Mouse (Mus musculus) olfactory bulb, adult 2 months (tissue): ENCODE data around the gene Krcc1. TPM values are rescaled to one million over a fixed set of nuclear protein-coding genes. Genes with fewer than 3 reads are reported as not detected.

Experiments used
- H3K27ac ChIP-seq: fragments of 200-500 bp; 2 replicates; pipeline ENCODE4 v1.5.1; 2012; ENCODE audit warnings: low read depth, low read length; ENCODE audit not compliant: insufficient read depth
- H3K4me1 ChIP-seq: fragments of 200-500 bp; 2 replicates; pipeline ENCODE4 v1.6.1; 2012; ENCODE audit warnings: low read length; ENCODE audit not compliant: control insufficient read depth, insufficient read depth
- H3K4me3 ChIP-seq: fragments of 200-500 bp; 2 replicates; pipeline ENCODE4 v1.5.1; 2012; ENCODE audit warnings: mild to moderate bottlenecking, low read depth, low read length, moderate library complexity; ENCODE audit not compliant: insufficient read depth
- CTCF ChIP-seq: fragments of 200-500 bp; IDR thresholded peaks from 2 replicates; pipeline ENCODE4 v1.5.1; 2012; ENCODE audit warnings: low read depth, mild to moderate bottlenecking, low read length, moderate library complexity; ENCODE audit not compliant: insufficient read depth
- POLR2A ChIP-seq: fragments of 200-500 bp; IDR thresholded peaks from 2 replicates; pipeline ENCODE4 v1.6.1; 2012; ENCODE audit warnings: mild to moderate bottlenecking, low read depth, low read length, moderate library complexity; ENCODE audit not compliant: insufficient read depth
- WGBS: fragments of 180-500 bp; shearing (Covaris S2); methylation state at CpG from one replicate; pipeline ENCODE4 v1.1.7; 2018; 5-methylcytosine and 5-hydroxymethylcytosine counted together
- polyA plus RNA-seq: library from polyadenylated mRNA; stranded (reverse); fragments of >200 nt; gene quantifications from 2 replicates; pipeline ENCODE4 v1.2.4, GENCODE M21; 2012; ENCODE audit warnings: low replicate concordance; ENCODE audit not compliant: missing spikeins, insufficient read depth, insufficient read length

Krcc1 gene
- not detected in 2 replicates for polyA plus RNA-seq

- Histone ChIP-seq H3K27ac (peak within 1 kb of the TSS; percentile 97), H3K4me3 (peak within 1 kb of the TSS; percentile 98), H3K4me1 (no peaks in the 10 kb centered on the region)
- TF ChIP-seq POLR2A (peak; percentile 41; the same call in 1 of the 2 replicates), CTCF (no peak)
- WGBS: under 1% methylated on average over 83 of the region's 84 CpGs
Observed at GRCm38 (mm10) chr6:71271389-71272315, at the start of gene Krcc1. Gene Krcc1, plus strand, starts transcription at chr6:71271677.

DNA sequence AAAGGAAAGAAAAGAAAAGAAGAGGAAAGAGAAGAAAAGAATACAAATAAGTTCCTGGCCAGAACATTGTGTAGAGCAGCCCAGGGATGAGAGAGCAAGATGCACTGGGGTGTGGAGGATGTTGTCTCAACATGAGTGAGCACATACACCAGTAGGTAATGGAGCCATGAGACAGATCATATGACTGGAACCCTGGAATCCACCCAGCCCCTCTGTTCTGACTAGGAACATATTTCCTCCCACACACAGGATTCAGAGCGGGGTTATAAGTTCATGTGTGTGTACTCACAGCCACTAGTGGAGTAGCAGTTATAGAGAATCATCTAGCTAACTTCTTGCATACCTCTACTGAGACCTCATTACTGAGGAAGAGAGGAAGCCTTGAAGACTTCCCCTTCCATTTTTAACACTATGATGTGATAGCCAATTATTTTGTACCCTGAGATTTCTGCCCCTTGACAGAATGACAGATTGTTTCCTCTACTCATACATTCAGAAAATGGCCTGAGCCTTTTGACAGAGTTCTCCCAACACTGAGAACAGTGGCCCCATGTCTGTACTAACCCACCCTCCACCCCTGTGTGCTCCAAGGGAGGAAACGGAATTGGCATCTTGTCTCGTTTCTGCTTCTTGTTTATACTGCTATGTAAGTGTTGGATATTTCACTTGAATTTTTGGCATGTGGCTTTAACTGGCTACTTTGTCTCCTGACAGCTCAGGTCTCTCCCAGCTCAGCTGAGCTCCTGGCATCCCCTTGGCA lies 47.1 kb upstream of the Krcc1 start:
- Histone ChIP-seq H3K4me3 (no peak overlapping the region), H3K27ac (no peak overlapping the region), H3K4me1 (peaks cover 4% of the 10 kb centered on the region; the same call in 1 of the 2 replicates)
- TF ChIP-seq POLR2A (no peak), CTCF (no peak)
- 72% methylated on average over 3 of the region's 3 CpGs for WGBS

DNA sequence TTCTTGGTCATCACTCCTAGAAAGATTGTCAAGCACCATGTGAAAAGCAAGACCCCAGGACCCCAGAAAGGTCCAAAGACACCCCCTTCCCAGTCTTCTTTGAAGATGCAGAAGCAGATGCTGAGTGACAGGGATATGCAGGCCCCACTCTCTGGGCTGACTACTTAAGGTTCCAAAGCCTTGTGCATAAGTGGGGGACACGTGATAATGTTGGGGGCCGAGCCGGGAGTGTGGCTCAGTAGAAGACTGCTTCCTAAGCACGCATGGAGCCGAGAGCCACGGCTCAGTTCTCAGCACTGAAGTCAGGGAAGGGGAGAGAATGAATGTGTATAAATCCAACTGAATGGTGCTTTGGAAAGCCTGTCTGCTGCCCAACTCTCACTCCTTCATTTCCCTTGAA lies 44.9 kb upstream of the Krcc1 start:
- TF ChIP-seq CTCF (no peak), POLR2A (no peak)
- Histone ChIP-seq H3K4me1 (peaks cover 4% of the 10 kb centered on the region; the same call in 1 of the 2 replicates), H3K4me3 (no peak overlapping the region), H3K27ac (no peak overlapping the region)
- 44% methylated on average over 6 of the region's 6 CpGs for WGBS

DNA sequence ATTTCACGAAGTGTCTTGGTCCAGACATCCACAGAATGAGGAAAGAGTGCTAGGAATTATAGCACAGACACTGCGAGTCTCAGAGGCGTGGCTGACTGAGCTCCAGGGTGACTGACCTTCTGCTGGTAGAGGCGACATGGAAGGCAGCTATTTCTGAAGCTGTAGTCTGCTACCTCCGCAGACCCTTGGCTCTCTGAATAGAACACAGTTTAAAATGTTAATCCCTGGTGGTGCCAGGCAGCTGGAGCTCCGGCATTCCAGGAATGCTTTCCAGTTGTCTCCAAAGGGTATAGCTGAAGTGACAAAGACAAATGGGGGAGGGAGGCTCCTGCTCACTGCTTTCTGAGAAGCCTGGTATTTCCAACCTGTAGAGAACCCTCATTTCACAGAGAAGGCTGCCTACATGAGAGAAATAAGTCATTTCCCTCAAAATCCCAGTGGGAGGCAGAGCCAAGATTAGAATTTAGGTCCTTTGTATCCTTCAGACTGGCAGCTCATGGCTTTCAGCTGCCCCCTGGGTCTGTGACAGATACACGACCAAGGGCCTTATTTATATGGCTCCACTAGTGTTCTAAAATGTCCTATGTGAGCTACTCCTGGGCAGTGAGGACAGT lies 44.2 kb upstream of the Krcc1 start:
- 28% methylated on average over 7 of the region's 7 CpGs for whole genome bisulfite sequencing
- TF ChIP-seq POLR2A: no peak
- no peak for TF ChIP-seq CTCF
- H3K27ac ChIP-seq: no peak overlapping the region
- H3K4me1 ChIP-seq: peaks cover 4% of the 10 kb centered on the region; the same call in 1 of the 2 replicates
- H3K4me3 ChIP-seq: no peak overlapping the region

DNA sequence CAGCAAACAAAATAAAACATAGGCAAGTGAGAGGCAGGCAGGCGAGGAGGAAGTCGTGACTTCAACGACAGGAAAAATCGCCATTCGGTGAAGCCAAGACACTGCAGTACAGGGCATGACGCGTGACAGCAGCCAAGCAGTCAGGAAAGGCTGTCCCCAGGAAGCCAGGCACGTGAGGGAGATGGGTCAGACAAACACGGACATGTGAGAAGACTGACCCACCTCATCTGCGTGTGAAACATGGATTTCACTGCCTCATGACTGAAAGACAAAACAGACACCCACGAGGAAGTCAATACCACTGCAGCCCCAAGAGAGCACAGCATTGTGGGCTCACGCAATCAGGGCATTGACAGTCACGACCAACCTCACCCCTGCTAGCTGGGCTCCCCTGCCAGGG lies 36.4 kb upstream of the Krcc1 start:
- Histone ChIP-seq H3K27ac (no peak overlapping the region), H3K4me3 (no peak overlapping the region), H3K4me1 (no peaks in the 10 kb centered on the region)
- WGBS: 83% methylated on average over 13 of the region's 13 CpGs
- TF ChIP-seq CTCF: no peak
- TF ChIP-seq POLR2A: no peak

DNA sequence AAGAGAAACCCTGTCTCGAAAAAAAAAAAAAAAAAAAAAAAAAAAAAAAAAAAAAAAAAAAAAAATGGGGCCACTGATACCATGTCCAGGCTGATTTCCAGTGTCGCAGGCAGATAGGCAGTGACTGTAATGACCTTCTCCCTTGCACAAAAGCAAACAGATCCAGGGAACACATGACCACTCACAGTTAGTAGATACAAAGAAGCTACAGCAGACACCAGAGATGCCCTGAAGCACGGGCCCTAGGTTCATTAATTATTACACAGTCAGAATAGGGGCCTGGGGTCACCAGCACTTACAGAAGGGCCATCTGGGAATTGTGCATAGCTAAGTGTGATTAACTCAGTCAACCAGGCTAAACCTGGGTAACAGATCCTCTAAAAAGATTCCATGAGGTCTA lies 35.5 kb upstream of the Krcc1 start:
- Histone ChIP-seq H3K4me1 (no peaks in the 10 kb centered on the region), H3K27ac (no peak overlapping the region), H3K4me3 (no peak overlapping the region)
- TF ChIP-seq POLR2A (no peak), CTCF (no peak)
- 91% methylated on average over 3 of the region's 3 CpGs for WGBS

DNA sequence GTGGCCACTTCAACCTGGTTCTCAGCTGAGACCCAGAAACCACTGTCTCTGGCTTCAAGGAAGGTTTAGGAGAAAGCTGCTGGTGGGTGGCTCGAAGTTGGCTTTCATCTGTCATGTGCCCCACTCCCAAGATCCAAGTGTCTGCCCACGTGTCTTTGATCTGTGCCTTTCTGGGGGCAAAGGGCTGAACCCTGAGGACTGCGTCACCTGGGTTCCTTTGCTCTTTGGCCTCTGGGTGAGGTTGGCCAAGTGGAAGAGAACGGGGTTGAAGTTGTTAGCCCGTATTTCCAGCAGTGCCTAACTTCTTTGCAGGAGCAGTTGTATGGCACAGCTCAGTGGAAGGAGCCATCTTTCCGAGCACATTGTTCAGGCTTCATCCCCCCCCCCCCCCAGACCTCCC lies 35.0 kb upstream of the Krcc1 start:
- Histone ChIP-seq H3K4me1 (no peaks in the 10 kb centered on the region), H3K4me3 (no peak overlapping the region), H3K27ac (no peak overlapping the region)
- 91% methylated on average over 6 of the region's 6 CpGs for WGBS
- TF ChIP-seq CTCF (no peak), POLR2A (no peak)

GRCm38 (mm10) chr6:71237031-71237431 lies 34.4 kb upstream of the Krcc1 start:
- WGBS: 90% methylated on average over 6 of the region's 6 CpGs

More at GRCm38 (mm10) chr6:71237031-71237431, 34.4 kb upstream of the Krcc1 start:
- H3K27ac ChIP-seq: no peak overlapping the region
- TF ChIP-seq POLR2A (no peak), CTCF (no peak)
- H3K4me1 ChIP-seq: no peaks in the 10 kb centered on the region
- no peak overlapping the region for H3K4me3 ChIP-seq
